Mouse (Mus musculus) left cerebral cortex, adult 18-20 months (tissue): ENCODE measurements at regions not wholly inside any gene's neighbourhood (a gene's known extent, or its start where the extent isn't known, plus 50 kb on each side); places are given as distances from the start of the nearest gene placed in this dataset.

Experiments
- DNase-seq, 2 experiments: peaks; one replicate each; pipeline ENCODE4 v3.0.0; 2021 to 2022; ENCODE audit warnings: low spot score in 2 of 2, mixed read lengths in 1 of 2

DNA sequence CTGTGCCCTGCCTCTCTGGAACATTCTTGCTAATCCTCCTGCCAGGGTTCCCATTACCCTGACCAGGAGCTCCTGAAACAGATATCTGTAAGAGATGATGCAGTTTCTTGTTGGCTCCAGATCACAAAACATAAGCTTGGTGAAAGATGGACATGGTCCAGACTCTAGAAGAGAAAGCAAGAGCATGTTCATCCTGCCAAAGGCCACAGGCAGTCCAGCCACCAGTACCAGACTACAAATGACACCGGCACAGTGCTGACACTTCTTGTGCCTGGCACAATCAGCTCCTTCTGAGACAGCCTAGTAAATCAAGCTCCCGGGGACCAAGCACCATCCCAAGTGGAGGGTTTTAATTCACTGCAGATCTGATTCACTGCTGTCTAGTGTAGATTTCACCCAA lies 228.3 kb upstream of the Tnp1 start:
- DNase-seq = no peak

DNA sequence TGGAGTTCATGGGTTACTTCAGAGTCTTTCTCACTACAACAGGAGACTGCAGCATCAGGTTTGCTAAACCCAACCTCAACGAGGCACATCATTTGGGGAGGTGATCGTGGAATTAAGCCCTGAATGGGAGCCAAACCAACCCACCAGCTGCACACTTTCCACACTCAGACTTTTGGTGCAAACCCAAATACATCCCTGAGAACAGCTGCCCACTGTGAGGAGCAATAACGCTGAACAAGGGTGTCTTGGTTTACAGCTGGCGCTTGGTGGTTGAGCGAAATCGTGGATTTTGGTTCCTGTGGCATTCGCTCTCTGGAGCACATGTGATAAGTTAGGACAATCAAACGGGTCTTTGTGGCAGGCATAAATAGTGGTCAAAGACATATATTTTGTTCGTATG lies 226.6 kb upstream of the Tnp1 start:
- no peak for DNase-seq

GRCm38 (mm10) chr1:73236867-73237266 lies 221.2 kb upstream of the Tnp1 start:
- DNase-seq = no peak

DNA sequence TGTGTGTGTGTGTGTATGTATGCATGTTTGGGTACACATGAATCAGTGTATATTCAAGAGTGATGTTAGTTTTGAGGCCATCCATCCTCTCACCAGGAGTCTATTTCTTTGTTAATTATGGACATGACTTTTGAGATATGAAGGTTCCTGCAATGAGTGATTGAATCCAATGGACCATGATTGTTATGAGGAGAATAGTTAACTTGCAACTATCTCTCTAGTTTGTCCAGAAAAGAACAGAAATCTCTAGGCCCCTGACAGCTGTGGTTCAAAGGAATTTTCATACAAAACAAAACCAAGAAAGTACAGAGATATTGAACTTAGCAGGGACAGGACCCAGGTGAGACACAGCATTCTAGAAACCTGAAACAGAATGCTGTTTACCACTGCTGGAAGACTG lies 217.9 kb upstream of the Tnp1 start:
- DNase-seq = no peak

- DNase-seq = no peak
Measured at GRCm38 (mm10) chr1:73233041-73233440, 217.3 kb upstream of the Tnp1 start.

DNA sequence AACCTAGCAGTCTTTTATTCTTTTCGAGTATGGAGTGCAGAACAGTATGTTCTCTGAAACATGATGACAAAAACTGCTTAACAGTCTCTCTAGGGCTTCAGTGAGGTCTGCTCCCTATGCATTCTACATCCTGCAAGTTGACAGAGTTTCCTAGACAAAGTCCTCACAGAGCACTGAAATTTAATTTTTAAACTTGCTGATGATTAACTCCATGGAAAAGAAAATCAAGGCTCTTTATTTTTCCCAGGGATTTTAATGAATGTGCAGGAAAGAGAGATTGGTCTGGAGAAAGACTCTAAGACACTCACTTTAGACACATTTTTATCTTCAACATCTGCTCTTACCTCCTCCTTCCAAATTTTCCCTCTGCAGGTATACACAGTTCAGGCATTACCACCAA lies 214.9 kb upstream of the Tnp1 start:
- no peak for DNase-seq

GRCm38 (mm10) chr1:73227246-73227645 lies 211.5 kb upstream of the Tnp1 start:
- no peak for DNase-seq

GRCm38 (mm10) chr1:73221863-73222262 lies 206.2 kb upstream of the Tnp1 start:
- DNase-seq = no peak

DNA sequence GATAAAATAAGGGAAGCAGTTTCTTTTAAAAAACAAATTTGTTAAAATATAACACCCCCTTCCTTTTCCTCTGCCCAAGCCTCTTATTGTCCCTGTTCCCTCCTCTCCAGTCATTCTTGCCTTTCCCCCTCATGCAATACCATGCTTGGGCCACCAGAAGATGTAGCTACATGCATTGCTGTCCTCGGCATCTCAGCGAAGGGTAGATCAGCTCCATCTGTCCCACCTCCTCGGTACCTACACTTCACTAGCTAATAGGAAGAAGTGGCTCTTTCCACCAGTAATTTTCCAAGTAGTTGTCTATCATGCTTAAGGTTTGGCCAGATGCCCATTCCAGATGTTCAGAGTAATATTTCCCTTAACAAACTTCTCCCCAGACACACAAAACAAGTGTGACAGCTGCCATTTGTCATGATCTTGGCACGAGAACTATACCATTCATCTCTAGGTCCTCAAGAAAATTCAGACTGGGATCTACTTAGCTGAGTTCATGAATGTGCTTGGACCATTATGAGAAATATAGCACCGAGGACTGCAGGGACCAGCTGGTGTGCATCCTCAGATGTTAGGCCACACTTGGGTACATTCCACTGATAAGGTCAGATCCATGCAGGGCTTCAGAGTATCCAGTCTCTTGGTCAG lies 198.7 kb upstream of the Tnp1 start:
- no peak for DNase-seq

DNA sequence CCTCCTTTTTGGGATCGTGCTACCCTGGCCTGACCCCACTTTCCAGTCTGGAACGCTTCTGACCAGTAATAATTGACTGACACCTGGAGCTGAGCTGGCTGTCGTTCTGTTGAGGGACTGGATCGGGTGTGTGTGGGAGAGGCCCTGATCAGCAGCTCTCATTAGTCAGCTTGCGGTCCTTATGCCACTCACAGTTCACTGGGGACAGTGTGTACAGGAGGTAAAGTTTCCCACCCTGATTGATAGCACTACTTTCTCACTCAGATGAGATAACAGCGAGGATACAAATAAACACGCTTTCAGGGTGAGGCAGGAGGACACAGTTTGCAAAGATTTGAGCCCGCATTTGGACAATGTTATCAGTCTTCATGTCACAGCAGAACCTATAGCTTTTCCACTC lies 191.7 kb upstream of the Tnp1 start:
- no peak for DNase-seq

GRCm38 (mm10) chr1:73205788-73206187 lies 190.1 kb upstream of the Tnp1 start:
- DNase-seq = no peak

GRCm38 (mm10) chr1:73200112-73200511 lies 184.4 kb upstream of the Tnp1 start:
- no peak for DNase-seq

- DNase-seq = no peak
Measured at GRCm38 (mm10) chr1:73190832-73191231, 175.1 kb upstream of the Tnp1 start.

- no peak for DNase-seq
Measured at GRCm38 (mm10) chr1:73188796-73189195, 173.1 kb upstream of the Tnp1 start.

DNA sequence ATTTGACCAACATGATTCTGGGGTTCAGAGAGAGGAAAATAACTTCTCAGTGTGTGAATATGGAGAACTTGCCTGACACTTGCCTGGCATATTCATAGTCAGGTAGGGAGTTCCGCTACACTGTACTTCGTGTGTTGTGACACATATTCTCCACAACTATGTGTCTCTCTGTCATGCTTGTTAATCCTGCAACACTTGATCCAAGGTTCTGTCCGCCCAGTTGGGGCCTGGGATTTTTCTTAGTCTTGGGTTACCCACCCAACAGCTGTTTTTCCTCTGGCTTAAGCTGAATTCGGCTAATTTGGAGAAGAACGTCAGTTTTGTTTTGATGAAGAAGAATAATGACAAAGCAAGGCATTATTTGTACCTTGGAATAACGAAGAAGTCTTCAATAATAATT lies 168.8 kb upstream of the Tnp1 start:
- no peak for DNase-seq

GRCm38 (mm10) chr1:73178810-73179209 lies 163.1 kb upstream of the Tnp1 start:
- no peak for DNase-seq

DNA sequence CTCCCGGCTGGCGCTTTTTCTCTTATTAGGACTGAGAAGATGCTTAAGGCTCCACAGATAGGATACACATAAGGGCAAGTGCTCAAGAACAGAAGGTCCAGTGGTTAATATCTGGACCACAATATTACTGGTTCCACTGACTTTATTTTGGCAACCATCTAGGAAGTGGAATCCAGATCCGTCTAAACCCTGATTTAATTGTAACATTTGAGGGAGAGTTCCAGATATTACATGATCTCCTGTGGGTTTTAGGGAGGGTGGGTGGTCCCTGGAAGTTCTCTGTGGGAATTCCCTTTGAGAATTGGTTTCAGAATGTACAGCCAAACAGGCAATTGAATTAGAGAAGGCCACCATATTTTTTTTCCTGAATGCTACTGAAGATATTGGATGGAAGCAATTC lies 161.4 kb upstream of the Tnp1 start:
- DNase-seq = no peak

- DNase-seq = no peak
Measured at GRCm38 (mm10) chr1:73170668-73171008, 154.9 kb upstream of the Tnp1 start.

GRCm38 (mm10) chr1:73169929-73170667 lies 154.4 kb upstream of the Tnp1 start:
- DNase-seq = no peak

- DNase-seq = no peak
Measured at GRCm38 (mm10) chr1:73169077-73169869, 153.6 kb upstream of the Tnp1 start.

DNA sequence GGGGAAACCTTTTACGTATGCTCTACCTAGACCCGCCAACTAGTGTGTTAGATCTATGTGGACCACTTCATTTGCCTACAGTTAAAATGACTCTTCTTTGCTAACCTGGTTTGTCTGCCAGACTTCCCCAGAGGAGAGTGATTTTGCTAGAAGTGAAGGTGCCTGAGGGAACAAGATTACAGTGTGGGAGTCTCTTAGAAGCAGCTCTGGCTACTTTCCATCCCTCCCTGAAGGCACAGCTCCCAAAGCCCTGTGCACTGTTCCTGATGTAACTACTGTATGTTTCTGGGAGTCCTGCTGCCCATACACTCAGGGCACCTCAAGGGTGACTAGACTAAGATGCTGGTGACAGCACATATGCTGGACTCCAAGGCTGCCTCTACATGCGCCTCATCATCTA lies 144.5 kb upstream of the Tnp1 start:
- no peak for DNase-seq

DNA sequence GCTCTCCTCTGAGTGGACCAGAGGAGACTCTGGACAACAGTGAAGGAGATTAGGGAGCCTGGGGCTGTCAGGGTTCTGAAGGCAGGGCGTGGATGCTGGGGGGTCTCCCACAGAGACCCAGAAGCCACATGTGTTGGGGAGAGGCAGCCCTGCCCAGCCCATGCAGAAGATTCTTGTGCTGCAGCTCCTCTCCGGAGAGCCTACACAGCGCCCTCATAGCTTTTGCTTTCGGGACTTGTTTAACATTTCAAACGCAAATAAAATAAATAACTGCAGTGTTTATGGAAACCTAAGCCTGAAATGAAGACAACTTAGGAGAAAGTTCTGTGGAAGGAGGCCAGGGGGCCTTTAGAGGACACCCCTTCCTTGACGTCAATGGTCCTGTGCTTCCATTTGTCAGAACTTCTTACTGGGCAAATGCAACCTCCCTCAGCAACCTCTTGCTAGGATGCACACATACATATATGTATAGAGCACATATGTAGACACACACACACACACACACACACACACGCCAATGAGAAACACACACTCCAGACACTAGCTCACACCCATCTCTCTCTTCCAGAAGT lies 143.8 kb upstream of the Tnp1 start:
- no peak for DNase-seq
